Mouse (Mus musculus): Measurements from ENCODE around the gene Pip4p1. TPM values are rescaled to one million over a fixed set of nuclear protein-coding genes. Genes with fewer than 3 reads are reported as not detected.
"Not testable (repeated sequence)": the region's sequence is repeated elsewhere in the genome, so short reads cannot be mapped to it uniquely, and the experiment has no call there.

Pip4p1 gene
- polyA plus RNA-seq (2014; fragmentation: Nextera tagmentation; extraction: Ambion mirVana) = 48.4 and 59.0 TPM in 2 replicates

DNA sequence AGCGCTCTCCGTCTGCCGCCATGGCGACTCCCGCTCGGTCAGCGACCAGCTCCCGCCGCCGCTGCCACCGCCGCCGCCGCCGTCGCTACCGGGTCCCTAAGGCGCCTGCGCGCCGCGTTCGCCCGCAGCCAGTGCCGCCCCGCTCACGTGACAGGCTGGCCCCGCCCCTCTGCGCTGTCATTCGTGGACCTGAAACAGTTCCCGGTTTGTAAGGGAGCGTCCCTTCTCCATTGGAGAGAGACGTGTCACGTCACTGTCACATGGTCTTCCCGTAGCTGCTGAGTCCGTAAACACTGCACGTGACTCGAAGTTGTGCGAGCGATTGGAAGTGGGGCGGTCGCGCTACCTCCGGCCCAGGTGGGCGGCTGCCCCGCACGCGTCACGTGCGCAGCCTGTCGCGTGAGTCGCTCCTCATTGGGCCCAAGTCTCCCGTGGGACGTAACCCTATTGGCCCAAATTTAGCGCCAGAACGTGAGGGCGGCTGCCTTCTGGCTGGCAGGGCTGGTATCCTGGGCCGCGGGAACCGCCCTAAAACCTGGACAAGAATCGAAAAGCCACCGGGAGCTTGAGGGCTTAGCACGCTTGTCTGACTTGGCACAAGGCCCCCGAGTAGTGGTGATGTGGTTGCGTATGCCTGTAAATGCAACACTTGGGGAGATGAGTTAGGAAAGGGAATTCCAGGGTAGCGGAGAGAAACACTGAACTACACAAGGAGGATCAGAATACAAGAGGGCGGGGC lies at the start of gene Pip4p1, which contains the start of gene Pnp:
Gene Pip4p1 (minus strand): TSS at position 103 of the 739 bp plus-strand sequence.
Gene Pnp (plus strand): TSS at position 329 of the 739 bp plus-strand sequence.
- ATAC-seq (ENCODE audit: low FRiP score) (peak; percentile 99), DNase-seq (ENCODE audit: low spot score, missing footprints) (peak; percentile 100)
- no peaks in the 10 kb centered on the region for H3K27me3 ChIP-seq (ENCODE audit: control insufficient read depth, insufficient read depth, low read length)
- H3K9ac ChIP-seq (ENCODE audit: low read length) = peak within 1 kb of the TSS; percentile 95
- peaks cover 8% of the 10 kb centered on the region; the same call in 1 of the 2 replicates for H3K36me3 ChIP-seq (ENCODE audit: control insufficient read depth, insufficient read depth, low read length)
- peak within 1 kb of the TSS; percentile 90 for H3K4me2 ChIP-seq
- peaks cover 19% of the 10 kb centered on the region for H3K4me1 ChIP-seq (ENCODE audit: control insufficient read depth, insufficient read depth, low read length)
- peak within 1 kb of the TSS; percentile 78 for H3K27ac ChIP-seq (ENCODE audit: low read depth, low read length)
- H3K4me3 ChIP-seq (ENCODE audit: low read depth, low read length) = peak within 1 kb of the TSS; percentile 95
- under 1% methylated on average over 61 of the region's 68 CpGs for WGBS
- H3K9me3 ChIP-seq (ENCODE audit: control insufficient read depth, low read length) = no peaks in the 10 kb centered on the region

DNA sequence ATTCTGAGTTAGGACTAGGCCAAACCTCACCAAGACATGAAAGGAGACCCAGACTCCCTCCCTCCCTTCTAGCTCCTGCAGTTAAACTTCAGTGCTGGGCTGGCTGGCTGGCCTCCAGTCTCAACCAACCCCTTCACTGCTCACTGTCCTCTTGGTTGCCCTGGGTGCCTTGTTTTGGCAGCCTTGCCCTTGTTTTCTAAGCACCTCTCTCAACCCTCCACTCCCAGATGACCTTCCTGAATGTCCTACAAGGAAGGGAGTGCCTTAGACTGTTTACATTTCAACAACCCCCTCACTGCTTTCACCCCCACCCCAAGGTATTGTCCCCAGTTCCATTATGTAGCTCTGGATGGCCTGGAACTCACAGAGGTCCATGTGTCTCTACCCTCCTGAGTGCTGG lies 49.0 kb upstream of the Pip4p1 start:
- Histone ChIP-seq H3K4me3 (ENCODE audit: low read depth, low read length) (no peak overlapping the region), H3K4me2 (no peak overlapping the region), H3K27ac (ENCODE audit: low read depth, low read length) (no peak overlapping the region), H3K9ac (ENCODE audit: low read length) (no peak overlapping the region), H3K27me3 (ENCODE audit: control insufficient read depth, insufficient read depth, low read length) (no peaks in the 10 kb centered on the region), H3K4me1 (ENCODE audit: control insufficient read depth, insufficient read depth, low read length) (no peaks in the 10 kb centered on the region), H3K9me3 (ENCODE audit: control insufficient read depth, low read length) (no peaks in the 10 kb centered on the region), H3K36me3 (ENCODE audit: control insufficient read depth, insufficient read depth, low read length) (no peaks in the 10 kb centered on the region)
- ATAC-seq (ENCODE audit: low FRiP score) (no peak), DNase-seq (ENCODE audit: low spot score, missing footprints) (no peak)

DNA sequence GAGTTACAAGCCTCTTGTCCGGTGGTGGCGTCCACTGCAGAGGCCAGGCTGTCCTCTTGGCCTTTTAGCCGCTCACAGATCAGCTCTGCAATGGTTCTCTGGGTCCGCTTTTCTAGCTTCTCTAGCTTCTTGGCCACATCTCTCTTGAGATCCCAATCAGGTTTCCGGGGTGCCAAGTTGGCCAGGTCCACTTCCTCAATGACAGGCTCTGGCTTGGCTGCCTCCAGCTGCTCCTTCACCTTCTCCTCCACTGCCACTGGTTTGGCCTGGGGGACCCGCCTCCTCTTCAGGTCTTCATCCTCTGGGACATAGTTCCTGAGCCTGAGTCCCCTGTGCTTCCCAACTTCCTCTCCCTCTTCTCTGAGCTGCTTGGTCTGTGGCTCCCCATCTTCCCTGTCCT lies 47.8 kb upstream of the Pip4p1 start:
- H3K4me2 ChIP-seq; ATAC-seq (ENCODE audit: low FRiP score); H3K4me3 ChIP-seq (ENCODE audit: low read depth, low read length); H3K4me1 ChIP-seq (ENCODE audit: control insufficient read depth, insufficient read depth, low read length); H3K9ac ChIP-seq (ENCODE audit: low read length); H3K27ac ChIP-seq (ENCODE audit: low read depth, low read length); DNase-seq (ENCODE audit: low spot score, missing footprints); H3K9me3 ChIP-seq (ENCODE audit: control insufficient read depth, low read length); H3K36me3 ChIP-seq (ENCODE audit: control insufficient read depth, insufficient read depth, low read length); H3K27me3 ChIP-seq (ENCODE audit: control insufficient read depth, insufficient read depth, low read length): not testable (repeated sequence)
- 90% methylated on average over 6 of the region's 6 CpGs for WGBS

DNA sequence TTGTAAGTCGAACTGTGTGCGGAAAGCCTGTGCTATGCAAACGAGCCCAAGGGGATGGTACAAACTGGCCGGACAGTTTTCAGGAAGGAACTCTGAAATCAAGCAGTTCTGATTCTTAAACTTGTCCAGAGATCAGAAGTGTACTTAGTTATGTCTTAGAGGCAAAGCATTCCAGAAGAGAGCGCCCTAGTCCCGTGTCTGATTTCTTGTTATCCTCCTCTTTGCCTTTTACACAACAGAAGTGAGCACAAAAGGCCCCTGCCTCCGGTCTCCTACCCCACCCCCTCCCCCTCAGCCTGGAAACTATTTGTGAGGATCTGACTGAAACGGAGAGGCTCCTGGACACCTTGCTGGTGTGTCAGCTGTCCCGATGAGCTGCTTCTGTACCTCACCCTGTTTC lies 46.0 kb upstream of the Pip4p1 start:
- Histone ChIP-seq H3K36me3 (ENCODE audit: control insufficient read depth, insufficient read depth, low read length) (no peaks in the 10 kb centered on the region), H3K27ac (ENCODE audit: low read depth, low read length) (no peak overlapping the region), H3K27me3 (ENCODE audit: control insufficient read depth, insufficient read depth, low read length) (no peaks in the 10 kb centered on the region), H3K4me3 (ENCODE audit: low read depth, low read length) (no peak overlapping the region), H3K4me1 (ENCODE audit: control insufficient read depth, insufficient read depth, low read length) (no peaks in the 10 kb centered on the region), H3K9ac (ENCODE audit: low read length) (peak overlapping the region; percentile 4), H3K9me3 (ENCODE audit: control insufficient read depth, low read length) (no peaks in the 10 kb centered on the region), H3K4me2 (peak overlapping the region; percentile 3; the same call in 1 of the 2 replicates)
- WGBS = 20% methylated on average over 9 of the region's 9 CpGs
- peak; percentile 50; the same call in 1 of the 2 replicates for ATAC-seq (ENCODE audit: low FRiP score)
- peak; percentile 89 for DNase-seq (ENCODE audit: low spot score, missing footprints)

DNA sequence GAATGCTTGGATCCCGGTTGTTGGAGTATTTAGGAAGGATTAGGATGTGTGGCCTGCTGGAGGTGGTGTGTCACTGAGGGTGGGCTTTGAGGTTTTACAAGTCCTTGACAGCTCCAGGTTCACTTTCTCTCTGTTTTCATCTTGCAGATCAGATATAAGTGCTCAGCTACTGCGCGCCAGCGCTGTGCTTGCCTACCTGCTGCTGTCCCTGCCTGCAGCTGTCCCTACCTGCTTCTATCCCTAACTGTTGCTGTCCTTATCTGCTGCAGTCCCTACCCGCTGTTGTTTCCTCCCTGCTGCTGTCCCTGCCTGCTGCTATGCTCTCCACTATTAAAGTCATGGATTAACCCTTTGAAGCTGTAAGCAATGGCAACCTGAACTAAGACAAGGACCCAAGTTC lies 44.3 kb upstream of the Pip4p1 start:
- H3K9me3 ChIP-seq (ENCODE audit: control insufficient read depth, low read length) = no peaks in the 10 kb centered on the region
- H3K27ac ChIP-seq (ENCODE audit: low read depth, low read length) = no peak overlapping the region
- H3K4me1 ChIP-seq (ENCODE audit: control insufficient read depth, insufficient read depth, low read length) = peaks cover under 1% of the 10 kb centered on the region; the same call in 1 of the 2 replicates
- ATAC-seq (ENCODE audit: low FRiP score) (no peak), DNase-seq (ENCODE audit: low spot score, missing footprints) (no peak)
- 44% methylated on average over 5 of the region's 5 CpGs for WGBS
- H3K4me2 ChIP-seq = no peak overlapping the region
- H3K27me3 ChIP-seq (ENCODE audit: control insufficient read depth, insufficient read depth, low read length) = no peaks in the 10 kb centered on the region
- no peak overlapping the region for H3K9ac ChIP-seq (ENCODE audit: low read length)
- H3K4me3 ChIP-seq (ENCODE audit: low read depth, low read length) = no peak overlapping the region
- H3K36me3 ChIP-seq (ENCODE audit: control insufficient read depth, insufficient read depth, low read length) = no peaks in the 10 kb centered on the region

DNA sequence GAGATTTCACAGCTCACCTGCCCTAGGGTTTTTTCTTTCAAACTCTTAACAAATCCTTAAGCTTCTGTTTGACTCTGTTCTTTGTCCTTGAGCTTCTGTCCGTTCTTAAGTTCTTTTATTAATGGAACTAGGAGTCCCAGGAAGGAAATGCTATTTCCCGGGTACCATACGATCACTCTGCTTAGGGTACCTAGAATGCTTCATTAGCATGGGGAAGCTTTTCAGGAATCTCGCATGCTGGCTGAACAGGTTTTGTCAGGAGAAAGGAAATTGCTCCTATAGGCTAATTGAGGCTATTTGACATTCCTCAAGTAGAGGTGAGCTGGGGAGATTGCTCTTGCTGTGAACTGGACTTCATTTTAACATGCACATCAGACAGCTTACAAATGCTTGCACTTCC lies 43.0 kb upstream of the Pip4p1 start:
- no peak overlapping the region for H3K9ac ChIP-seq (ENCODE audit: low read length)
- ATAC-seq (ENCODE audit: low FRiP score) (no peak), DNase-seq (ENCODE audit: low spot score, missing footprints) (no peak)
- no peak overlapping the region for H3K4me2 ChIP-seq
- peaks cover 7% of the 10 kb centered on the region; the same call in 1 of the 2 replicates for H3K4me1 ChIP-seq (ENCODE audit: control insufficient read depth, insufficient read depth, low read length)
- no peak overlapping the region for H3K4me3 ChIP-seq (ENCODE audit: low read depth, low read length)
- no peaks in the 10 kb centered on the region for H3K27me3 ChIP-seq (ENCODE audit: control insufficient read depth, insufficient read depth, low read length)
- H3K27ac ChIP-seq (ENCODE audit: low read depth, low read length) = no peak overlapping the region
- H3K9me3 ChIP-seq (ENCODE audit: control insufficient read depth, low read length) = no peaks in the 10 kb centered on the region
- H3K36me3 ChIP-seq (ENCODE audit: control insufficient read depth, insufficient read depth, low read length) = no peaks in the 10 kb centered on the region
- WGBS = 44% methylated on average over 4 of the region's 4 CpGs

DNA sequence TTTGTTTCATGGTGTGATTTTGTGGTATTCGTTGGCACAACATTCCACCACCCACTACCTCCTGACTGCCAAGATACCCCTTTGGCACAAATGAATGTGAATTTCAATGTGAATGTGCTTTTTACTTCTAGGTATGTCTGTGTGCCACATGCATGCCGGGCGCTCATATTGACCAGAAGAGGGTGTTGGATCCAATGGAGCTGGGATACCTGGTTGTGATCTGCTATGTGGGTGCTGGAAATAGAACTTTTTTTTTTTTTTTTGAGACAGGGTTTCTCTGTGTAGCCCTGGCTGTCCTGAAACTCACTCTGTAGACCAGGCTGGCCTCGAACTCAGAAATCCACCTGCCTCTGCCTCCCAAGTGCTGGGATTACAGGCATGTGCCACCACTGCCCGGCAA lies 42.4 kb upstream of the Pip4p1 start:
- not testable (repeated sequence) for H3K27me3 ChIP-seq (ENCODE audit: control insufficient read depth, insufficient read depth, low read length); H3K4me1 ChIP-seq (ENCODE audit: control insufficient read depth, insufficient read depth, low read length); ATAC-seq (ENCODE audit: low FRiP score); H3K9me3 ChIP-seq (ENCODE audit: control insufficient read depth, low read length); DNase-seq (ENCODE audit: low spot score, missing footprints); H3K27ac ChIP-seq (ENCODE audit: low read depth, low read length); H3K9ac ChIP-seq (ENCODE audit: low read length); H3K4me2 ChIP-seq; H3K4me3 ChIP-seq (ENCODE audit: low read depth, low read length); H3K36me3 ChIP-seq (ENCODE audit: control insufficient read depth, insufficient read depth, low read length)
- 83% methylated on average over 5 of the region's 5 CpGs for WGBS

DNA sequence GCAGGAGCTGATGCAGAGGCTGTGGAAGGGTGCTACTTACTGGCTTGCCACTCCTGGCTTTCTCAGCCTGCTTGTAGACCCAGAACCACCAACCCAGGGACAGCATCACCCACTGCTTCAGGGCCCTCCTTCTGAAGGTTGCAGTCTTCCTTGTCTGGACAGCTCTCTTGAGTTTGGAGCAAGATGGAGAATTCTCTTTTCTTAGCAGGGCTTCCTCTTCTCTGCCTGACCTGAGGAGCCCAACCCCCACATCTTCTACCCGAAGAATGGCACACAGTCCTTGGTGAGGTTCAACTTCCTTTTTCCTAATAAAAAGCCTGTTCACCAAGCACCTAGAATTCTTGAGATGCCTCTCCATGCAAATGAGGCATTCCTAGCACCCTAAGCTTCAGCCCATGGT lies 40.2 kb upstream of the Pip4p1 start:
- Histone ChIP-seq H3K9ac (ENCODE audit: low read length) (no peak overlapping the region), H3K9me3 (ENCODE audit: control insufficient read depth, low read length) (no peaks in the 10 kb centered on the region), H3K4me3 (ENCODE audit: low read depth, low read length) (no peak overlapping the region), H3K4me1 (ENCODE audit: control insufficient read depth, insufficient read depth, low read length) (peaks cover 7% of the 10 kb centered on the region; the same call in 1 of the 2 replicates), H3K36me3 (ENCODE audit: control insufficient read depth, insufficient read depth, low read length) (no peaks in the 10 kb centered on the region), H3K27ac (ENCODE audit: low read depth, low read length) (no peak overlapping the region), H3K27me3 (ENCODE audit: control insufficient read depth, insufficient read depth, low read length) (no peaks in the 10 kb centered on the region), H3K4me2 (no peak overlapping the region)
- 80% methylated on average over 1 of the region's 1 CpGs for WGBS
- ATAC-seq (ENCODE audit: low FRiP score) (no peak), DNase-seq (ENCODE audit: low spot score, missing footprints) (no peak)

Data from midbrain, embryonic 11.5 days (tissue).